Mouse (Mus musculus) G1E (cell line): Measurements from ENCODE around the gene Ilf3.

ENCODE experiments used
- CTCF ChIP-seq: IDR thresholded peaks from 2 replicates; pipeline ENCODE4 v1.5.1; 2012; ENCODE audit warnings: low read depth, low read length, inconsistent platforms, mixed read lengths
- GATA1 ChIP-seq: IDR thresholded peaks from 2 replicates; pipeline ENCODE4 v1.6.1; 2012; ENCODE audit warnings: borderline replicate concordance, low read length, inconsistent platforms, mixed read lengths
- POLR2AphosphoS5 ChIP-seq: IDR thresholded peaks from 2 replicates; pipeline ENCODE4 v1.6.1; 2012; ENCODE audit warnings: low read depth, low read length, inconsistent platforms; ENCODE audit not compliant: insufficient replicate concordance

DNA sequence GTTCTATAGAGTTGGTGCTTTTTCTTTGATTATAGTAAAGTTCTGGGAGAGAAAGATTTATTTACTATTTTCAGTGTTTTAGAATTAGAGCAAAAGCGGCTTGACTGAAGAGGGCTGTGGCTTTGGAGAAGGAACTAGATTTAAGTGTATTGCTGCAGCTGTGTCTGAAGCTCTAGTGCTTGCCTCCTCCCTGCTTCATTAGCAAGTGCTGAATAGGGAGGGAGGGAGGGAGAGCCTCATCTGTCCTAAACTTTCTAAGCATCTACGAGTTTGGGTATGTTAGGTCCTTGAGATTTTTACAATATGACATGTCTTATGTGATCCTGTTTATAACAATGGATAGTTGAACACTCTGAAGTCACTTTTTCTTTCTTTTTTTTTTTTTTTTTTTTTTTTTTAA is 3.2 kb downstream of the Ilf3 start:
- TF ChIP-seq CTCF (no peak), GATA1 (no peak), POLR2AphosphoS5 (no peak)
